Mouse (Mus musculus) erythroblast, adult 5-6 weeks (primary cell): ENCODE measurements around the gene Vmn1r52. TPM values are rescaled to one million over a fixed set of nuclear protein-coding genes. Genes with fewer than 3 reads are reported as not detected.
"Not testable (repeated sequence)": the region's sequence is repeated elsewhere in the genome, so short reads cannot be mapped to it uniquely, and the experiment has no call there.

ENCODE experiments used
- ATAC-seq: replicated peaks from 2 replicates; pipeline ENCODE4 v1.8.0; 2016; ENCODE audit warnings: moderate number of reproducible peaks, mild to moderate bottlenecking, moderate TSS enrichment, inconsistent platforms; ENCODE audit not compliant: poor library complexity, low FRiP score, severe bottlenecking
- total RNA-seq, 2 experiments: library from RNA; stranded (forward) in 1 of 2; stranded (reverse) in 1 of 2; fragments of 150-400 nt in 1 of 2; fragments of 200-764, 138-1000 nt in 1 of 2; gene quantifications; 2 replicates each; pipeline versions ENCODE4 v1.2.3 to v1.2.4; 2015 to 2017; ENCODE audit warnings: low replicate concordance in 2 of 2

Vmn1r52 gene
- total RNA-seq (2015; ENCODE audit: low replicate concordance) (not detected in 2 replicates), total RNA-seq (2017; ENCODE audit: low replicate concordance) (not detected in 2 replicates)

GRCm38 (mm10) chr6:90174508-90174907 is at the start of gene Vmn1r52:
Gene Vmn1r52 (plus strand): TSS chr6:90174808.
- no peak for ATAC-seq

GRCm38 (mm10) chr6:90160139-90160538 is 14.5 kb upstream of the Vmn1r52 start:
- no peak for ATAC-seq

- not testable (repeated sequence) for ATAC-seq
These were observed 27.9 kb downstream of the Vmn1r52 start, which contains the start of gene V1ra8 for GRCm38 (mm10) chr6:90202493-90202892. Gene V1ra8 (plus strand): TSS chr6:90202793.

- no peak for ATAC-seq
These were observed 49.7 kb downstream of the Vmn1r52 start, which contains the start of gene Vmn1r53 for GRCm38 (mm10) chr6:90224338-90224737. Gene Vmn1r53 (minus strand): TSS chr6:90224438.

Other genes with a start within 250 kb of the Vmn1r52 start
- gene Vmn1r45, start 234.2 kb upstream of the Vmn1r52 start, total RNA-seq (2015; ENCODE audit: low replicate concordance), result not detected in 2 replicates
- gene Vmn1r45, start 234.2 kb upstream of the Vmn1r52 start, total RNA-seq (2017; ENCODE audit: low replicate concordance), result not detected in 2 replicates
- gene Vmn1r46, start 205.5 kb upstream of the Vmn1r52 start, total RNA-seq (2015; ENCODE audit: low replicate concordance), result not detected in 2 replicates
- gene Vmn1r46, start 205.5 kb upstream of the Vmn1r52 start, total RNA-seq (2017; ENCODE audit: low replicate concordance), result not detected in 2 replicates
- 1.9 TPM in 1 of 2 replicates, not detected in the other for gene Vmn1r47, start 158.7 kb upstream of the Vmn1r52 start, total RNA-seq (2015; ENCODE audit: low replicate concordance)
- 0.14 TPM in 1 of 2 replicates, not detected in the other for gene Vmn1r47, start 158.7 kb upstream of the Vmn1r52 start, total RNA-seq (2017; ENCODE audit: low replicate concordance)
- not detected in 2 replicates for gene Vmn1r48, start 138.0 kb upstream of the Vmn1r52 start, total RNA-seq (2015; ENCODE audit: low replicate concordance)
- gene Vmn1r48, start 138.0 kb upstream of the Vmn1r52 start, total RNA-seq (2017; ENCODE audit: low replicate concordance), result not detected in 2 replicates
- not detected in 2 replicates for gene Vmn1r49, start 96.3 kb upstream of the Vmn1r52 start, total RNA-seq (2015; ENCODE audit: low replicate concordance)
- gene Vmn1r49, start 96.3 kb upstream of the Vmn1r52 start, total RNA-seq (2017; ENCODE audit: low replicate concordance), result 0.09 and 1.3 TPM in 2 replicates
- gene Vmn1r50, start 73.4 kb upstream of the Vmn1r52 start, total RNA-seq (2015; ENCODE audit: low replicate concordance), result not detected in 2 replicates
- not detected in 2 replicates for gene Vmn1r50, start 73.4 kb upstream of the Vmn1r52 start, total RNA-seq (2017; ENCODE audit: low replicate concordance)
- gene Vmn1r51, start 52.2 kb upstream of the Vmn1r52 start, total RNA-seq (2015; ENCODE audit: low replicate concordance), result not detected in 2 replicates
- gene Vmn1r51, start 52.2 kb upstream of the Vmn1r52 start, total RNA-seq (2017; ENCODE audit: low replicate concordance), result not detected in 2 replicates
- not detected in 2 replicates for gene V1ra8, start 28.0 kb downstream of the Vmn1r52 start, total RNA-seq (2015; ENCODE audit: low replicate concordance)
- gene V1ra8, start 28.0 kb downstream of the Vmn1r52 start, total RNA-seq (2017; ENCODE audit: low replicate concordance), result not detected in 2 replicates
- gene Vmn1r53, start 49.6 kb downstream of the Vmn1r52 start, total RNA-seq (2015; ENCODE audit: low replicate concordance), result not detected in 2 replicates
- not detected in 2 replicates for gene Vmn1r53, start 49.6 kb downstream of the Vmn1r52 start, total RNA-seq (2017; ENCODE audit: low replicate concordance)
- gene Vmn1r54, start 71.5 kb downstream of the Vmn1r52 start, total RNA-seq (2015; ENCODE audit: low replicate concordance), result not detected in 2 replicates
- not detected in 2 replicates for gene Vmn1r54, start 71.5 kb downstream of the Vmn1r52 start, total RNA-seq (2017; ENCODE audit: low replicate concordance)
- gene BC048671, start 126.4 kb downstream of the Vmn1r52 start, total RNA-seq (2015; ENCODE audit: low replicate concordance), result not detected in 2 replicates
- gene BC048671, start 126.4 kb downstream of the Vmn1r52 start, total RNA-seq (2017; ENCODE audit: low replicate concordance), result not detected in 2 replicates
- gene Chst13, start 150.4 kb downstream of the Vmn1r52 start, total RNA-seq (2015; ENCODE audit: low replicate concordance), result 3.6 and 10.6 TPM in 2 replicates
- 1.4 and 4.7 TPM in 2 replicates for gene Chst13, start 150.4 kb downstream of the Vmn1r52 start, total RNA-seq (2017; ENCODE audit: low replicate concordance)
- gene Uroc1, start 158.5 kb downstream of the Vmn1r52 start, total RNA-seq (2015; ENCODE audit: low replicate concordance), result not detected in 2 replicates
- not detected in 2 replicates for gene Uroc1, start 158.5 kb downstream of the Vmn1r52 start, total RNA-seq (2017; ENCODE audit: low replicate concordance)
- 2.7 and 3.1 TPM in 2 replicates for gene Zxdc, start 194.7 kb downstream of the Vmn1r52 start, total RNA-seq (2015; ENCODE audit: low replicate concordance)
- gene Zxdc, start 194.7 kb downstream of the Vmn1r52 start, total RNA-seq (2017; ENCODE audit: low replicate concordance), result 3.5 and 4.5 TPM in 2 replicates